Mouse (Mus musculus): Measurements from ENCODE around the gene Kcnk10. TPM values are rescaled to one million over a fixed set of nuclear protein-coding genes. Genes with fewer than 3 reads are reported as not detected.

Kcnk10 gene
- polyA plus RNA-seq, 1 experiment from 2014 or later = 0.16 TPM

GRCm38 (mm10) chr12:98536036-98536435 is 42.1 kb downstream of the Kcnk10 start:
- Histone ChIP-seq H3K27me3 (no peaks in the 10 kb centered on the region), H3K27ac (no peak overlapping the region), H3K4me1 (replicated peaks) (no peaks in the 10 kb centered on the region), H3K9me3 (replicated peaks) (no peaks in the 10 kb centered on the region), H3K9ac (no peak overlapping the region), H3K4me2 (no peak overlapping the region), H3K4me3 (no peak overlapping the region), H3K36me3 (no peaks in the 10 kb centered on the region)
- no peak for ATAC-seq (replicated peaks; ENCODE audit: insufficient number of reproducible peaks, insufficient read depth, low FRiP score, low read depth)
- WGBS = 74% methylated on average over 6 of the region's 6 CpGs

- 70% methylated on average over 9 of the region's 9 CpGs for WGBS
- Histone ChIP-seq H3K4me3 (no peak overlapping the region), H3K9ac (no peak overlapping the region), H3K4me2 (no peak overlapping the region), H3K27me3 (no peaks in the 10 kb centered on the region), H3K36me3 (no peaks in the 10 kb centered on the region), H3K27ac (no peak overlapping the region), H3K9me3 (replicated peaks) (no peaks in the 10 kb centered on the region), H3K4me1 (replicated peaks) (no peaks in the 10 kb centered on the region)
- ATAC-seq (replicated peaks; ENCODE audit: insufficient number of reproducible peaks, insufficient read depth, low FRiP score, low read depth) = no peak
Measured at GRCm38 (mm10) chr12:98535494-98535901, 42.6 kb downstream of the Kcnk10 start.

DNA sequence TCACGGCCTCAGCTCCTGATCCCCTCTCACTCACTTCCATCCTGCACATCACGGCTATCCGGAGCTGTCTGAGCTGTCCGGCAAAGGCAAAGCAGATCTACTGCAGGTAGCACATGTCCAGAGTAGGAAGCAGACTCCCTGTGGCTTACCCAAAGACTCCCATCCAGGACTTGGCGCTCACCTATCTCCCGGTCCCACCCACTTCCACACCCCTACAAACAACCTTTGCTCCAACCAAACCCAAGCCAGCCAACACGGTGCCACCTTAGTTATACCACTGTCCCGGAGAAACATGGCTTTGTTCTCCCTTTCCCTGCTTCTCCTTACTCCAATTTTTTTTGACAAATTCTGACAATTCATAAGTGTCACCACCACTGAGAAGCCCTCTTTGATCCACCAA is 49.5 kb downstream of the Kcnk10 start:
- 86% methylated on average over 8 of the region's 8 CpGs for WGBS
- Histone ChIP-seq H3K9me3 (replicated peaks) (no peaks in the 10 kb centered on the region), H3K4me1 (replicated peaks) (no peaks in the 10 kb centered on the region), H3K27me3 (no peaks in the 10 kb centered on the region), H3K9ac (no peak overlapping the region), H3K27ac (no peak overlapping the region), H3K4me3 (no peak overlapping the region), H3K4me2 (no peak overlapping the region), H3K36me3 (no peaks in the 10 kb centered on the region)
- ATAC-seq (replicated peaks; ENCODE audit: insufficient number of reproducible peaks, insufficient read depth, low FRiP score, low read depth) = no peak

GRCm38 (mm10) chr12:98525361-98525760 is 52.7 kb downstream of the Kcnk10 start:
- Histone ChIP-seq H3K27me3 (no peaks in the 10 kb centered on the region), H3K27ac (no peak overlapping the region), H3K9me3 (replicated peaks) (no peaks in the 10 kb centered on the region), H3K4me3 (no peak overlapping the region), H3K4me1 (replicated peaks) (no peaks in the 10 kb centered on the region), H3K9ac (no peak overlapping the region), H3K36me3 (no peaks in the 10 kb centered on the region), H3K4me2 (no peak overlapping the region)
- WGBS = 71% methylated on average over 8 of the region's 8 CpGs
- ATAC-seq (replicated peaks; ENCODE audit: insufficient number of reproducible peaks, insufficient read depth, low FRiP score, low read depth) = no peak

DNA sequence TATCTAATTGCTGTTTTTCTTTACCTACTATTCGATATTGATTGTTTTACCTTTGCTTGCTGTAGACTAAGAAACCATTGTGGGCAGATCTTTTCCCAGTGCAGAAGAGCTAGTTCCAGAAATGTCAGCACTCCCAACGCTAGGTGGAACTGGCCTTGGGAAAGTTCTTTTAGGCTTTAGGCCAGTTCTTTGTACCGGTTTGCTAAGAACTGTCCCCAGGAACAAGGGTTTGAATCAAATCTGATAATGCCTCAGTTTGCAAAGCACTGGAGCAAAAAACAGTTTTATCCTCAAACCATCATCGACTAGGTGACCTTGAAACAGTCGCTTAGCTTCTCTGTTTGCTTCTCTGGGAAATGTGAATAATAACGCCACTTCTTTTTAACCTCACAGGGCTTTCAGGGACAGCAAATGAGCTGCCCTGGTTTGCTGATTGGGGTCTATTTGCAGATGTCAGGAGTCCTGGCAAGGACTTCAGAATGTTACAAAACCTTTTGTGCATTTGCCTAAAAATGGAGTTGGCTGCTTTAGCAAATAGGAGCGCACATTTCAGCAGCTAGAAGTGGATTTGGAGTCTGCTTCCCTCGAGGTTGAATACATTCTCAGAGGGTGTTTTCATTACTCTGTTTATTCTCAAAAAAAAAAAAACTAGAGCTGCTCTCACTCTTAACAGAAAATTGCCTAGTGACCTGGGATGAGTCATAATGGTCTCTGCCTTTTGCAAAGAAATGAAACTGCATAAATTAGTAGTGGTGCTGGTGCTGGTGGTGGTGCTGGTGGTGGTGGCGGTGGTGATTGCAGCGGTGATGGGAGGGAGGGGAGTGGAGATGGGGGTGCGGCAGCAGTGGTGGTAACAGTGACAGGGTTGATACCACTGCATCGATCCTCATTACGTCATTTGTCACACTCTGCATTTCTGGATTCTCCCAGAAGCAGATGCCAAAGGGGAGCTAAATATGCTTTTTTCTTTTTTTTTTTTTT is 53.5 kb downstream of the Kcnk10 start:
- H3K4me1 ChIP-seq (replicated peaks) = no peaks in the 10 kb centered on the region
- H3K9me3 ChIP-seq (replicated peaks) = no peaks in the 10 kb centered on the region
- no peak overlapping the region for H3K27ac ChIP-seq
- ATAC-seq (replicated peaks; ENCODE audit: insufficient number of reproducible peaks, insufficient read depth, low FRiP score, low read depth) = no peak
- no peaks in the 10 kb centered on the region for H3K27me3 ChIP-seq
- 75% methylated on average over 13 of the region's 13 CpGs for WGBS
- H3K4me3 ChIP-seq = no peak overlapping the region
- H3K36me3 ChIP-seq = no peaks in the 10 kb centered on the region
- H3K4me2 ChIP-seq = no peak overlapping the region
- no peak overlapping the region for H3K9ac ChIP-seq

- Histone ChIP-seq H3K9ac (no peak overlapping the region), H3K4me1 (replicated peaks) (no peaks in the 10 kb centered on the region), H3K36me3 (no peaks in the 10 kb centered on the region), H3K27ac (no peak overlapping the region), H3K4me2 (no peak overlapping the region), H3K4me3 (no peak overlapping the region), H3K27me3 (no peaks in the 10 kb centered on the region), H3K9me3 (replicated peaks) (no peaks in the 10 kb centered on the region)
- no peak for ATAC-seq (replicated peaks; ENCODE audit: insufficient number of reproducible peaks, insufficient read depth, low FRiP score, low read depth)
- WGBS = 64% methylated on average over 4 of the region's 4 CpGs
Measured at GRCm38 (mm10) chr12:98521311-98521710, 56.8 kb downstream of the Kcnk10 start.

- ATAC-seq (replicated peaks; ENCODE audit: insufficient number of reproducible peaks, insufficient read depth, low FRiP score, low read depth) = no peak
- H3K4me2 ChIP-seq = no peak overlapping the region
- H3K9ac ChIP-seq = no peak overlapping the region
- no peak overlapping the region for H3K4me3 ChIP-seq
- no peaks in the 10 kb centered on the region for H3K4me1 ChIP-seq (replicated peaks)
- H3K27me3 ChIP-seq = no peaks in the 10 kb centered on the region
- WGBS = 79% methylated on average over 4 of the region's 4 CpGs
- no peak overlapping the region for H3K27ac ChIP-seq
- no peaks in the 10 kb centered on the region for H3K9me3 ChIP-seq (replicated peaks)
- no peaks in the 10 kb centered on the region for H3K36me3 ChIP-seq
Measured at GRCm38 (mm10) chr12:98520568-98520931, 57.6 kb downstream of the Kcnk10 start.

- Histone ChIP-seq H3K36me3 (no peaks in the 10 kb centered on the region), H3K4me3 (no peak overlapping the region), H3K9ac (no peak overlapping the region), H3K27ac (no peak overlapping the region), H3K27me3 (no peaks in the 10 kb centered on the region), H3K4me2 (no peak overlapping the region), H3K4me1 (replicated peaks) (no peaks in the 10 kb centered on the region), H3K9me3 (replicated peaks) (no peaks in the 10 kb centered on the region)
- no peak for ATAC-seq (replicated peaks; ENCODE audit: insufficient number of reproducible peaks, insufficient read depth, low FRiP score, low read depth)
- 74% methylated on average over 7 of the region's 7 CpGs for WGBS
Measured at GRCm38 (mm10) chr12:98519866-98520567, 58.1 kb downstream of the Kcnk10 start.

DNA sequence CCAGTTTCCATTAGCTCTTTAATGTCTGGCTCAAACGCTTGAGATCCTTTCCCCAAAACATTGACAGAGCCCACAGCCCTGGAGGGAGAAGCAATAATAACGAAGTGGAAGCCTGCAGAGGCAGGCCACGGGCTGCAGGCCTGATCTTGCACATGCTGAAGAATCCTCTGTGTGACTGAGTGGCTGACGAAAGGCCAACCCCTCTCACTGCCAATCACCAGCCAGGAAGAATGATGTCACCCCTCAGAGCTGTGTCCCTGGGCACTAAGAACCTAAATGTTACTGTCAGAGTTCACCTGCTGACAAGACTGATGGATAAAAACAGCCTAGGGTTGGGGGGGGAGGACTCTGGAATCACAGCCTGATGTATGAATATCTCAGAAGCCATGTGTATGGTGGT is 72.5 kb downstream of the Kcnk10 start:
- Histone ChIP-seq H3K4me1 (replicated peaks) (no peaks in the 10 kb centered on the region), H3K27me3 (no peaks in the 10 kb centered on the region), H3K4me3 (no peak overlapping the region), H3K9me3 (replicated peaks) (no peaks in the 10 kb centered on the region), H3K36me3 (no peaks in the 10 kb centered on the region), H3K27ac (no peak overlapping the region), H3K4me2 (no peak overlapping the region), H3K9ac (no peak overlapping the region)
- 34% methylated on average over 4 of the region's 4 CpGs for WGBS
- ATAC-seq (replicated peaks; ENCODE audit: insufficient number of reproducible peaks, insufficient read depth, low FRiP score, low read depth) = 0 out of 2 replicates have a peak, but pooled peaks have one; percentile 35

DNA sequence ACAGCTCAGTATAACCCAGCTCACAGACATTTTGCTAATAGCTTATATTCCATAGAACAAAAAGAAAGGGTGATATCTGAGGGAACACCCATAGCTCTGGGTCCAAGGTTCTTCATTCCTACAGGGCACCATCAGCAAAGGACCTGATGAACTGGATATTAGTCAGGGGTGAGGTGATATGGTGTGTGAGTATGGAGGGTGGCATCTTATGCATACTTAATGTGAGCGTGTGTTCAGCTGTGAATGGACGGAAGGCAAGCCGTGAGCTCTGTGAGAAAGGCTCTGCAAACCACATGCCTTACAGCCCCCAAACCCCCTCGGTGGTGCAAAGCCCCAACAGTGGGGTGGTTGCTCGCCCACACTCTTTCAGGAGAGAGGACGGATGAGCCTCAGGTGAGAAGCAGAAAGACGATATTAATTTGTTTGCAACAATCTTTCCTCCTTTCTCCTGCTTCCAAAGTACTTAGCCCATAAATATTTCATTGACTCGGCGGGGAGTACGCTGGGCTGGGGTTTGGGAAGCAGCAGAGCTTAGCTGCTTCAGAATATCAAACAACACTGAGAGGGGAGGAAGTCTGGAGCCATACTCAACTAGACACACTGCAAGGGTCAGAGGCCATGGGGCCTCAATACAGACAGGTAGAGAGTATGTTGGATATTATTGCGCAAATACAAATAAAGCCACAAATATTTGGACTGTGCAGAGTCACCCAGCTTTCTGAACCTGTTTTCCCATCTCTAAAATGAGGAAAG is 76.4 kb downstream of the Kcnk10 start:
- Histone ChIP-seq H3K4me1 (replicated peaks) (no peaks in the 10 kb centered on the region), H3K4me2 (no peak overlapping the region), H3K27me3 (no peaks in the 10 kb centered on the region)

GRCm38 (mm10) chr12:98501045-98501444 is 77.1 kb downstream of the Kcnk10 start:
- no peak overlapping the region for H3K4me3 ChIP-seq
- ATAC-seq (replicated peaks; ENCODE audit: insufficient number of reproducible peaks, insufficient read depth, low FRiP score, low read depth) = no peak
- H3K36me3 ChIP-seq = no peaks in the 10 kb centered on the region
- H3K9me3 ChIP-seq (replicated peaks) = no peaks in the 10 kb centered on the region
- H3K9ac ChIP-seq = no peak overlapping the region
- no peak overlapping the region for H3K27ac ChIP-seq
- H3K4me2 ChIP-seq = no peak overlapping the region
- H3K4me1 ChIP-seq (replicated peaks) = no peaks in the 10 kb centered on the region
- WGBS = 75% methylated on average over 4 of the region's 4 CpGs
- no peaks in the 10 kb centered on the region for H3K27me3 ChIP-seq

More for the DNA sequence above, 76.4 kb downstream of the Kcnk10 start:
- Histone ChIP-seq H3K27ac (no peak overlapping the region), H3K9me3 (replicated peaks) (no peaks in the 10 kb centered on the region), H3K36me3 (no peaks in the 10 kb centered on the region), H3K4me3 (no peak overlapping the region), H3K9ac (no peak overlapping the region)
- no peak for ATAC-seq (replicated peaks; ENCODE audit: insufficient number of reproducible peaks, insufficient read depth, low FRiP score, low read depth)
- WGBS = 75% methylated on average over 11 of the region's 11 CpGs

All from heart, embryonic 15.5 days (tissue).